Mouse (Mus musculus) heart, adult 8-10 months (tissue): ENCODE data around the gene Gm14410. TPM values are rescaled to one million over a fixed set of nuclear protein-coding genes. Genes with fewer than 3 reads are reported as not detected.
A peak's percentile ranks its signal among the peaks of the same experiment; 100 is the strongest.
"Not testable (repeated sequence)": the region's sequence is repeated elsewhere in the genome, so short reads cannot be mapped to it uniquely, and the experiment has no call there.

Experiments
- DNase-seq: peaks from one replicate; pipeline ENCODE4 v3.0.0; 2022; ENCODE audit warnings: low spot score
- total RNA-seq, 4 experiments: library from RNA; stranded (reverse); gene quantifications; 2 replicates each; pipeline ENCODE4 v1.2.4; 2022

Gm14410 gene
- 10 to 100 TPM; 23.8 to 44.6 (median 26.9) TPM for total RNA-seq

DNA sequence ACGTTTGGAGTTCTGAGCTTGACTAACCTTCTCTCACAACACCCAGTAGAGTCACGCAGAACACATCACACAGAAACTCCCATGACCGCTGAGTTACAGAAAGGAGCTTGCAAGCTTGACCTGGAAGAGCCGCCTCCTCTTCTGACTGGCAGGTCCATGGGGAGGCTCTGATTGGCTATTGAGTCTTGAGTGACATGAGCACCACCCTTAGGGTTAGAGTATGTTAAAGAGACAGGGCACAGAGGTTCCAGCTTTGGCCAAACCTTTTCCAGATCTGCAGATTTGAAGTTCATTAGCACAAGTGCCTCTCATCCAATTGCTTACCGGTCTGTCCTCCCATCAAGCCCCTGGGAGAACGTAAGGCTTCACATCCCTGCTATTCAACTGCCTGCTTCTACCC is at the start of gene Gm14410:
Gm14410 (minus strand) TSS at position 81 of the 400 bp plus-strand sequence.
- peak; percentile 91 for DNase-seq

DNA sequence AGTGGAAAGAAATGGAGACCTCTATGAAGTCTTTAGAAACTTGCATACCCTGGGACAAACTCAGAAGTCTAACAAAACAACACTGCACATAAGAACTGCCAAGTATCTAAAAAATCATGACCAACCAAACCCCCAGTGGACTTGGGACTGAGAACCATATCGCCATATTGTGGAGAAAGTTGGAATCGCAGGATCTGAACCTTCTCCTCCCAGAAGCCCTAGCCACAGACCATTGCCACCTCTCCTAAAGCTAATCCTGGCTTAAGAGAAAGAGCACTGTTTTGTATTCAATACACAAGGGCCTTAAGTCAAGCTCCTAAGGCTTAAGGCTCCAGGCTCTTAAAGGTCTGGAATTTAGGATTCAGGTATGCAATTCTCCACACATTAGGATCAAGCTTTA is 41.2 kb upstream of the Gm14410 start:
- not testable (repeated sequence) for DNase-seq

DNA sequence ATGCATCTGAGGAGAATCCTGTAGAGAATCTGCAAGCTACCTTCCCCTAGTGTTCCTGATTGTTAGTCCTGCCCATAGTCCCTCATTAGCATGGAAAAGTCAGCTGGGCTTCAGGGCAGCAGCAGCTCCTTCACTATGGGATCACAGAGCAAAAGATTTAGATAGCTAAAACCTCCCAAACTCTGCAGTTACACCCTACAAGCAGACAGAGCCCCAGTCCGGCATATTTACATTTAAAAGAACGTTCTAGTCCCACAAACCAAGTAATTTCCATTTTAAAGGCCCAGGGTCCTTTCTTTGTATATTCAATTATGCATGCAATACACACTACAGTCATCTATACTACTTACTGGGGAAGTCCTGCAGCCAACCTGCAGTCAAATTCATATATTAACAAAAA is 24.2 kb upstream of the Gm14410 start:
- not testable (repeated sequence) for DNase-seq

DNA sequence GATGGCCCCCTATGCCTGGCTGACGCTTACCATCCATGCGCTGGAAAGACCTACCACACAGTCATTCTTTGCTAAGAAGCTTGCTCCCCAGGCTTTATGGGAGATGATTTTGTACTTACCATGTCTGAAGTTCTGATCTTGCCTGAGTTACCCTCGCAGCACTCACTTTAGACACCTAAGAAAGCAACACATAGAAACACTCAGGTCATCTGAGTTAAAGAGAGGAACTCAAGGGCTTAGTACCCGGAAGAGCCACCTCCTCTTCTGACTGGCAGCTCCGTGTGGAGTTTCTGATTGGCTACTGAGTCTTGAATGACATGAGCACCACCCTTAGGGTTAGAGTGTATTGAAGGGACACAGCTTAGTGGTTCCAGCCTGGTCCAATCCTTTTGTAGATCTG is 33.5 kb downstream of the Gm14410 start:
- DNase-seq, result not testable (repeated sequence)

Other genes with a start within 250 kb of the Gm14410 start
- 10 to 100 TPM; 49.1 to 67.6 (median 55.6) TPM for gene Gm14419, start 205.5 kb downstream of the Gm14410 start, total RNA-seq
- under 1 TPM; 0.29 to 0.72 (median 0.59) TPM for gene Gm14401, start 132.1 kb downstream of the Gm14410 start, total RNA-seq
- 1 to 10 TPM in 3 of 4 experiments, under 1 TPM in 1; 0.89 to 2.1 (median 1.7) TPM for gene Gm14409, start 60.6 kb upstream of the Gm14410 start, total RNA-seq
- gene Gm14412, start 117.9 kb upstream of the Gm14410 start, total RNA-seq, result 1 to 10 TPM; 1.3 to 1.9 (median 1.5) TPM
- gene Gm14418, start 191.9 kb upstream of the Gm14410 start, total RNA-seq, result 10 to 100 TPM; 16.2 to 18.2 (median 17.7) TPM